Mouse (Mus musculus) thymus, postnatal 25 days (tissue): ENCODE results near the gene Cald1.
A peak's percentile ranks its signal among the peaks of the same experiment; 100 is the strongest.

Source experiments
- DNase-seq: peaks from one replicate; pipeline ENCODE4 v3.0.0; 2022

Gene Cald1

DNA sequence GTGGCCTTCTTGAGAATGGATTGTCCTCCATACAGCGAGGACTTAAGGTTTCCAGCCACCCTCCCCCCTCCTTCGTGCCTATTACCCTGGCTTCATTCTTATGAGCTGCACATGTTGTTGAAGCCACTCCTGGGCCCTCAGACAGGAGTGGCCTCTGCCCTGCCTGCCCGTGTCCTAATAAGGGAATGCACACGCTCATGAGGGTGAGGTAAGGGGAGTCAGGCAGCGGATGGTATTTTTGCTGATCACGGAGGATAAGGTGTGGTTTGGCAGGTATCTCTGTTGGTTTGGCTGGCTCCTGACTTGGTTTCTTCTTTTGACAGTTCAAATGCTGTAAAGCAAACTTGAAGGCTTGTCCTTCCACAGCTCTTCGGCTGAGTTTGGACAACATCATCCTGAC is 124.4 kb downstream of the Cald1 start:
- DNase-seq, result no peak

DNA sequence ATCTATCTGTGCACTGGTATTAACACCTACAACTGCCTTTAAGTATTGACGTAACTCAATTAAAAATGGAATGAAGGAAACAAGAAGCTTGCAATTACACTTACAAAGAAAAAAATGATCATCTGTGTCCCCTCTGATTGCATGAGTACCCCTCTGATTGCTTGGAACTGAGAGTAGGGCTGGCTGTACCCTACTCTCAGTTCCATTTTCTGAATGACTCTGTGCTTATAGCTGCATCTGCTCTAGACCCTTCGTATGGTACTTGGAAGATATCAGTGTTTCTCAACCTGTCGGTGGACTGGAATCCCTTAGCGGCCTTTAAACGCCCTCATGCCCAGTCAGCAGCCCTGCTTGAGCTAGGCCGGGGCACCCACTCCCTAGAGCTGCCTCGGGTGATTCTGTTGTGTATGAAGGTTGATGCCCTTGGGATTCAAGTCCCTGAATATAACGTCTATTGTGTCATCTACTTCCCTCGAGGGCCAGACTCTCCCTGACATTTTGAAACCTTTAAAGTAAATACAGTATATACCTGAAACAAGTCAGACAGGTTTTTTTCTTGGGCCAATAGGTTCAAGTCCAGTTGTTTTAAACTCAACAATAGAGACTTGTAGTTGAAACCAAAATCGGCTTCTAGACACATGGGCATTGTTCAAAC is 125.1 kb downstream of the Cald1 start:
- no peak for DNase-seq

DNA sequence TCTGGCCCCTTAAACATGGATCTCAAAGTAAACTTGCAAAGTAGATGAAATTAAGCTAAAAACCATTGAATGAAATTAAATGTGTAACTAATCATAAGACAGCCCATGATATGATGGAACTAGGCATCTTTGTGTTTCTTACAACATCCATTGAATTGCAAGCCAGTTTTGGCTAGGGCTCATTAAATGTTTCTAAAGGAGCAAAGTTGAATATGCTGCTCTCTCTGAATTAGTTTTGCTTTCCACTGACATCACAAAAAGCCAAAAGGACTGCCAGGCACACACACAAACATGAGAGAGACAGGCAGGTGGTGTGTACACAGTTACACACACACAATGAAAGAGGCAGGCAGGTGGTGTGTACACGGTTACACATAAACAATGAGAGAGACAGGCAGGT is 127.4 kb downstream of the Cald1 start:
- no peak for DNase-seq

DNA sequence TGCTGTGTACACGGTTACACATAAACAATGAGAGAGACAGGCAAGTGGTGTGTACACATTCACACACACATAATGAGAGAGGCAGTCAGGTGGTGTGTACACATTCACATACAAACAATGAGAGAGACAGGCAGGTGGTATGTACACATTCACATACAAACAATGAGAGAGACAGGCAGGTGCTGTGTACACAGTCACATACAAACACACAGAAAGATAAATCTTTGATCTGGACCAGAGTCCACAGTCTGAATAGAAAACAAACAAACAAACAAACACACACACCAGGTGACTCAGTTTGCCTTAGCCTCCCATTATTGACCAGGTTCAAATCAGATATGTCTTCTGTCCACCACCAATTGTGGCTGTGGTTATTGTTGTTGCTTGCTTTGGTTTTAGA is 127.8 kb downstream of the Cald1 start:
- no peak for DNase-seq

DNA sequence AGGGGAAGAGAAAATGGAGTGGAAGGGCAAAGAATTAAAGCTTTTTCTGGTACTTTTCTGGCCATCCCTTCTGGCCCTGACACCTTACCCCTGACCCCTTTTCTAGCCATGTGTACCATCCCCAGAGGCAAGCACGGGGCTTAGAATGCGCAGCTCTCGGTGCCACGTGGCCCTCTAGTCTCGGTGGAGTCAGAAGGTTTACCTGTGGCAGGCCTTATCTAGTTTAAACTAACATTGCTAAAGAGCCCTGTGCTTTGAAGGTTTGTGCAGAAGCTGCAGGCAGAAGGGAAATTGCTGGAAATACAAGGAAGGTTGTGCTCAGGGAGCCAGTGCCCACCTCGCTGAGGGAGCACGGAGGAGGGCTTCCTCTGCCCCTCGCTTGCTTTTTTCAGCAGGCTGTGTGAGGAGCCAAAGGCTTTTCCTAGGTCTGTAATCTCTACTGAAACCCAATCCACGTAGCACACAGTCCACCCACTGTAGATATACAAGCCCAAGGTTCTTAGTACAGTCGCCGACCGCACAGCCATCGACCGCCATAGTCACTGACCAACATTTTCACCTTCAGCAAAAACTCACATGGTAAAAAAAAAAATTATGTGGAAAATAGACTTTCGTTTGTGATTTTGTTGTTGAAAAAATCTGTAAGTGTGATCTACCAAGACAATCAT is 129.2 kb downstream of the Cald1 start:
- no peak for DNase-seq

DNA sequence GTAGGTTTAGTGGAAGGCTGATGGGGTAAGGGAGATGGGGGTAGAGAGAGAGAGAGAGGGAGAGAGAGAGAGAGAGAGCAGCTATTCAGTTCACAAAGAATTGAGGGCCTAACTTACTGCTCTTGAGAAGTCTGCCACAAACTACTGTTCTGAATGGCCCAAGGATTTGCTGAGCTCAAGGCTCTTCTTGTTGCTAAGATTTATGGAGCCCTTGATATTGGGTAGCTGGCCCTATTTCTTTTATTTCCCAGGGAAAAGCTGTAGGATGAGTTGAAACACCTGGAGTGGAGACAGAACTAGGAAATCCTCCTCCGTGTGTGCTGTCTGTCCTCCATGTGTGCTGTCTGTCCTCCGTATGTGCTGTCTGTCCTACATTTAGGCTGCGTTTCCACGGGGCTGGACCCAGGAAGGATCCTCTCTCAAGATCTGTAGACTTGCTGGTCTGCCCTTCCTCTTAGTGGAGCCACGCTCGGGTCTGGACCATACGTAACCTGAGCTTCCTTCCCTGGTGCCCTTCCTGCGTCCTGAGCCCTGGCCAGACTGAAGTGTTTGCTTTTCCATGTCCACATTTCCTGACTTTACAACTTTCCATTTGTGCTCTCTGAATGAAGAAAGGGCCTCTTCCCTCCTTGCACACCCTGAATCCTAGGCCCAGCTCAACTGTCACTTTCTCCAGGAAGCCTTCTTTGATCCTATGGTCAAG is 131.3 kb downstream of the Cald1 start:
- no peak for DNase-seq

DNA sequence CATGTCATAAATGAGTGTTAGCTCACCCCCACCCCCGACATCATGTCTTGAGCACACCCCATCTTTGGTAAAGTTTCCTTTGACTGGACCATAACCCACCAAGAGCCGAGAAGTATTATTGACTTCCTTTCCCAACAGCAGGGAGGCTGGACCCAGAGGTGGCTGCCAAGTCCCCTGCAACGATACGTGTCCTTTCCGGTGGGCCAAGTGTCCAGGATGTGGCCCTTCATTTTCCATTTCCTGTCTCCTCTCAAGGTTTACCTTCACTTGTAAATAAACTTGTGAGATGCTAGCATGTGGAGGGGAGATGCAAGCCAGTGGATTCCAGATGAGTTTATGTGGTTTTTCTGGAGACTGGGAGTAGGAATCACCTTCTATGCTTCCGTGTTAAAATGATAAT is 132.7 kb downstream of the Cald1 start:
- DNase-seq, result no peak

DNA sequence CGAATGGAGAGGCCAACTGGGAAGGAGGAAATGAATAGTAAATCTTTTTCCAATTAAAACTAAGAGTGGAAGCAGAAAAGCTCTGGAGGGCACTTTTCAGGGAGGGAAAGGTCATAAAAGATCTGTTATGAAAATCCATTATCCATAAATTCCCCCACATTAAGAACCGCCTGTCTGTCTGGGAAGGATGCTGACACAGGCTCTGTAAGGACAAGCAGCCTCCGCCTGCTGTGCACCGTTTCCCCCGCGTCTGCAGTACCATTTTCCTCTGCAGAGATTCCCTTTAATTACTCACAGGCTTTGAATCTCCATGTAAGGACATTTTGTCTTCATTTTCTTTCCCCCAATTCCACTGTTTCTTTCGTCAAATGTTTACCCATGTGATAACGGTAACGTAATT is 133.2 kb downstream of the Cald1 start:
- DNase-seq, result no peak

DNA sequence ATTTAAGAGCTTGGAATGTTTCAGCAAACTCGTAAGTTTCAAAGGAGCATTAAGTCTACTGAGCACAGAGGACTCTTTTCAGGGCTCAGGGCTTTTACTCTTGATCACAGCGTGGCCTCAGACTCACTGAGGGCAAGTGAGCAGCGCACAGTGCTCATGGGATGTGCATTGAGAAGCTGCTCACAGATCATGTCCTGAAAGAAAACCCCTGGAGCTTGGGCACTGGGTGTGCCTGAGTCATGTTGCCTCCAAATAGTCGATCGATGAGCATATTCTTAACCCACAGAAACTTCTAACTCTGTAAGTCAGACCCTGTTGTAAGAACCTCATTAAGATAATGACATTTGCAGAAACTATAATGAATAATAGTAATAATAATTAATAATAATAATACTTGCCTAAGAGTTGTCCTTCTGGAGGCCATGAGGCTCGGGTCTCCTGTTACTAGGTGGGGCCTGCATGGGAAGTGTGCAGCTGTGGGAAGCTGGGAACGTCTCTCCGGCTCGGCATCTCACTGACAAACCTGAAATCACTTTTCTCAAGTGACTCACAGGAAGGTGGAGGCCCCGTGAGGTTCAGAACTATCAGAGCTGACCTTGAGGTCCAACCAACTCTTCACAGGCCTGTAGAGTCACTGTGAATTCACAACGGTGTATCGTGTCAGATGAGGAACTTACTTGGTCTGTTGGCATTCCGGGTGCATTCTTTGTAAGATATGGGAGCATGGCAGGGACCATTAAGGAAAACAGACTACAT is 136.8 kb downstream of the Cald1 start:
- DNase-seq, result no peak

DNA sequence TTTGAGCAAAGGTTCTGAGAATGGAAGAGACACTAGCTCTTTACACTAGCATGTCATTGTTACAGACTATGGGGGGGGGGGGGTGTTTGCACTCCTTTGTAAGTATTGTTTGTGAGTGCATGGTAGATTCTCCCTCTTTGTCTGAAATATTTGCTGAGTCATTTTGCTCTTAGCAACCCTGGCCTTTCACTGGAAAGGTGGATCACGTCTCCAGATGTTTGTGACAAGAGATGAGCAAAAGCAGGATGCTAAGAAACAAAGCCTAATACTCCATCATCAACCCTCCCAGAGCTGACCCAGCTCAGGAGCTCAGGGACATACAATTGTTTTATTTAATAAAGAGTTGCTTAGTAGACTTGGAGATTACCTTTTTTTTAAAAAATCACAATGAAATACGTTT is 138.6 kb downstream of the Cald1 start:
- DNase-seq, result no peak

DNA sequence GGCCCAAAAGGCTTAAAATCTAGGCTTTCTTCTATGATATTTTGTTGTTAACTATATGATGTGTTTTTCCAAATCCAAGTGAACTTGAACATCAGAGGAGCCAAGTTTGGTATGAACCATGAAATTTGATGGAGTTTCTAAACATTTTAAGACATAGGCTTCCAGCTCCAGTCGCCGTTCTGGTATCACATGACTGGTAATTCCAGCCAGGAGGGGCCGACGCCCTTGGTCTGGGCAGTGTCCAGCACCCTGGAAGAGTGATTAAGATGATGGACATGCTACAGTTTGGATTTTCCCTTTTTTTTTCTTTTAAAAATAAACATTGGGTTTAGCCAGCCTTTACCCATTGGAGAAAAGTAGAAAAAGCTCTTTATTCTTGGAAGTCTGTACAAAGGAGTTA is 145.6 kb downstream of the Cald1 start:
- DNase-seq, result no peak

DNA sequence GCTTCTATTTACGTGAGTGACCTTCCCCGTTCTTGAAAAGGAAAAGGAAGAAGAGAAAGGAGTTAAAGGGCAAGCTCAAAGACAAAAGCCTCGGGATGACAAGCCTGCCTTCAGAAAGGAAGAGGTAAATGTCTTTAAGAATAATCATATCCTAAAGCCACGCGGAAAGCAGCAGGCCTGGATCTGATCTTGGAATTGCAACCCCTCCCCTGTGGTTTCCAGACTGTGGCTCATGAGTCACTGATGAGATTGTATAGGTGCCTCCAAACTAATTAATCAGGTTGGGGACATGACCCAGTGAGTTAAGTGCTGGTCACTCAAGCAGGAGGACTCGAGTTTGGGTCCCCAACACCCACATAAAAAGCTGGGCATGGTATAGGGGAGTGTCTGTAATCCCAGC is 149.5 kb downstream of the Cald1 start:
- no peak for DNase-seq

DNA sequence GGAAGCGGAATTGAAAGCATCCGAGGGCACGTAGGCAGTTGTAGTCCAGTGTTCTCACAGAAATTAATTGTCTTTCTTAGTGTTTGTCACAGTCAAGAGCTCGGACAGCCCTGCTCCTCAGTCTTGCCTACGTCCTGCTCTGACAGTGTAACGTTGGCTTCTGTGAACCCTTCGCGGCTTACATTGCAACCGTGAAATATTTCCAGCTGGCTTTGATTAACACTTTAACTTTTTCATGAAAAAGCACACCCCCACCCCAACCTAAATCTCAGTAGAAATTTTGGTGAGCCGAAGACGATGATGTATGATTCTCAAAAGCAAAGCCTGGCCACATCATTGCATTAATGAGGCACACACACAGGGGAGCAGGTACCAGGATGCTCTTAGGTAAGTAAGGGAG is 150.3 kb downstream of the Cald1 start:
- DNase-seq, result no peak

DNA sequence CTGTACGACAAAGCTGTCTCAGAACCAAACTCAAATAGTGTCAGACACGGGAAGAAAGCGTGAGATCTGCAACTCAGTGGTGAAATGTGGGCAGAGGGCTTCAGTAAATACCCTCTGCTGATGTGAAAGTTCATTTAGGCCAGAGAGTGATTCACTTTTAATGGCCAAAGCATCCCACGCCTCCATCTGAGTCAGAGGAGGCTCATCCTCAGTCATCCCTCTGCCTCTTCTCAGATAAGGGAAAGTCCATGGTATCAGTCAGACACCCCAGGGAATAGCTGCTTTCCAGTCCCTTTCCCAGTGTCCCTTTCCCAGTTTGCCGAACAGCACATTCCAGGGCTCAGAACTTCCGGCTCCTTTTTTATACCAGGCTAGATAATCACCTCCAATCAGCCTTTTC is 151.2 kb downstream of the Cald1 start:
- no peak for DNase-seq

DNA sequence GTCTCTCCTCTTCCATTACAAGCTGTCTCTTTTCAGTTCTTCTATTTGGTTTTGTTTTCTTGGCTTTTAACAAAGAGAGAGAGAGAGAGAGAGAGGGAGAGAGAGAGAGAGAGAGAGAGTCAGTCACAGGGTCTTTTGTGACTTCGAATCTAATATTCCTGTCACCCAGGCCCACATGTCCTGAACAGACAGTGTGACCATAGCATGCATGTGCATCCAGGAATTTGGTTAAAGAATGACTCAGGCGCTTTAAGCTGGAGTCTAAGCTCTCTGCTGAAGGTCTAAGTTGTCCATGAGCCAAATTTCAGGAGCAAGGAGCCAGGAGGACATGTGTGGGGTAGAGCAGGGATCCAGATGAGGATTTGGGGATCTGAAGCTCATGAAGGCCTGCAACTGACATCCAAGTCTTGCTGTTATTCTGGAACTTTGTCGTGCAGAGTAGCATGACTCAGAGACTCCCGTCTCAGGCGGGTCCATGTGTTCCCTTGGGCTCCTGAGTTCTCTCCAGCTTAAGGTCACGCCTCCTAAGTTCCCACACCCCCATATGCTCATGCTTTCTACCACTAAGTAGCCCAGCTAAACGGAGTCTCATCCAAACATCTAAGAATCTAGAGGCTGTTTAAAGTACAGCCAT is 152.3 kb downstream of the Cald1 start:
- DNase-seq, result no peak

DNA sequence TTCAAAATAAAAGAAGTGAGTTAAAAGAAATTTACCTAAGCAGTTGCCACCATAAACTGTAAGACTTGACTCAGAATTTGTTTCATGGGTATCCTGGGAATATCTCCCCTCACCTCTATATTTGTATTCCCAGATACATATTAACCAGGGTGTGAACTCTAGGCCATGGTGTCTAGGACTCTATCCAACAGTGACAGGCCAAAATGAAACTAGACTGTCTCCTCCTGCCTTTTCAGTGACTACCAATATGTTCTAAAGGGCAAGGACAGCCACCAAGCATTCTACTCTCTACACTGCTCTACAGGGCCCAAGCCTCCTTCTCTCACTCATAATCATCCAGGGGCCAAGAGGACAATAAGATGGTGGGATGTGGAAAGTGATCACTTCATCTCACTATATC is 153.3 kb downstream of the Cald1 start:
- DNase-seq, result no peak

DNA sequence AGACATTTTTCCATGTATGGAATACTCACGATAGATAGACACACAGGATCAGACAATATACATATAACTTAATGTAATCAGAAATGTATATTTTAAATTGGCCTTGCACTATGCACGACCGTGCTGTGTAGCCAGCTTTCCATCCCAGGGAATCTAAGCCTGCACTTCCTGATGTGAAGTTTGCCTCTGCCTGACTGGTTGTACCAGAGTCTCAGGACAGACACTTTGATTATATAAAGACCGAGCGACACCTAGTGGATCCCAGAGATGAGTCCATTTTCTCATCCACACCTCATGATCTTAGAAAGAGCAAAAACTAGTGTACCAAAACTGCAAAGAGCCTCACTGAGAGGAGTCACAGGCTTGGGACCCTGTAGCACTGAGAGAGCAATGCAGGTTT is 156.1 kb downstream of the Cald1 start:
- peak; percentile 23 for DNase-seq

DNA sequence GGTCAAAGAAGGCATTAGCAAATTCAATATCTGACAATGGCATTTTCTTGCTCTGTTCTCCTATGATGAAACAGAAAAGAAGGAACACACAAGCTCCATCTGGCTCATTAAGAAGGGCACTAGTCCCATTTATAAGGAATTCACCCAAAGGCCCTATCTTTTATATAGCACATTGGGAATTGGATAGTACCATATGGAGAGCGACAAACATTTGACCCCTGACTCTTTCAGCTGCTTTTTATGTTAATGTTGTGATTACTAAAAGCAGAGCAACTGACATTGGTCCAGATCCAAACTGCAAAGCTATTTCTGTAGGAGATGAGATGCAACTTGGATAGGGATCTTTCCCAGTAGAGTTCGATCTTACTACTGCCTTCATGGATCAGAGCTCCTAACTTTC is 160.0 kb downstream of the Cald1 start:
- no peak for DNase-seq

DNA sequence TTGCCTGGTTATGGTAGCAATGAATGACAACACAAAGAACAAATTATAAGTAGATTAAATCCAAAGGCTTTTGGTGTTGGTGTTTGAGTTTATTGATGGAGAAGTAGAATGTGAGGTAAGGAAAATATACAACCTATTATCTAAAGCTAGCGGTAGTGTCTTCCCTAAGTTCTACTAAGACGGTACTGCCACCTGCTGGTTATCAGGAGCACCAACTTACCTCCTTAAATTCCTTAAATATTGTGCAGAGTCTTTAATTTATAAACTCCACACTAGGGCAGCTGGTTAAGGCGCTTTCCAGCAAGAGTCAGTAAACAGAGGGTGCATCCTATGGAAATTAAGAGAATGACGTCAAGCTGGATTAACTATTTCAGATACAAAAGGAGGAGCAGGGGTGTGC is 161.7 kb downstream of the Cald1 start:
- peak; percentile 33 for DNase-seq

DNA sequence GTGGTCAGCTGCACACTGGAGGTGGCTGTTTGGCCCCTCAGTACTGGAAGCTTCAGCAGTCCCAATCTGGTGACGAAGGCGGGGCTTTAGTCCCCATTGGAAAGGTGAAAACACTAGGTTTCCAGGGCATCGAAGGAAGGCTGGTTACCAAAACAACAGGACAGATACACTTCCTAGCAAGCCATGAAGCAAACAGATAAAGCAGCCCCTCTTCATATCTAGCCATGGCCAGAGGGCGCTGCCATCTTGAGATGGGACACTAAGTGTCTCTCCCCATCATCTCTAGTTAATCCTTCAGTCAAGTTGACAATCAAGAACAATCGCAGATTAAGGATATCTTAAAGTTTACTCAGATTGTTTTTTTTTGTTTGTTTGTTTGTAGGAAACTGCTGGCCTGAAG is 167.4 kb downstream of the Cald1 start:
- no peak for DNase-seq

DNA sequence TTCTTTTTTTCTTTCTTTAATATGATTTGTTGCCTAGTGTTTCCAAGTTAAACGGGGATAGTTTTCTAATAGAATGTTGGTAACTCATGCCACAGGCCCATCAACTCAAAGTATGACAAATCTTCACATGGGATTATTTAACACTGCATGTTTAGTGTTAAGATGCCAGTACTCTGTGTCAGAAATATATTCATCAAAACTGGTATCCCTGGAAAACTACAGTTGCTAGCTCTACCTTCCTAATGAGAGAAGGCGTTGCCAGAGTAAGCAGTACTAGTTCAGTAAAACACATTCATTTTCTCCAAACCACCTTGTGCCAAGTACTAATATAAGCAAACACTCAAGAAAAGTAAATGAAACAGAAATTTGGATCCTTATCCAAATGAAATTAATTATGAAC is 171.7 kb downstream of the Cald1 start:
- DNase-seq, result no peak

DNA sequence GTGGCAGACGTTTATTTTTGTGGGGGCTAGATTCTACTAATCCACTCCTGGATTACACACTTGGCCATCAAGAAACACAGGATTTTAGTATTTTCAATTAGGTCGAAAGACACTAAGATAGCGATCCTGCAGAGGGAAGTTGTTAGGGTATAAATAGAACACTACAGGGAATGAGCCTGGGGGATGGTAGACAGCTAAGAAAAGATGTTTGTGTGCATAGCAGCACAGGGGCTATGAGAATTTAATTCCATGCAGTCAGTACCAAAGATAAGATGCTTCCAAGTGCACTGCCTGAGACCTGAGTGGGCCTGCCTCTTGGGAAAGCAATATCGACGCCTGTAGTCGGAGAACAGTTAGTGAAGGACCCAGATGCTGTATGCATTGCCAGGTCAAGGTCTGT is 172.2 kb downstream of the Cald1 start:
- DNase-seq, result no peak

DNA sequence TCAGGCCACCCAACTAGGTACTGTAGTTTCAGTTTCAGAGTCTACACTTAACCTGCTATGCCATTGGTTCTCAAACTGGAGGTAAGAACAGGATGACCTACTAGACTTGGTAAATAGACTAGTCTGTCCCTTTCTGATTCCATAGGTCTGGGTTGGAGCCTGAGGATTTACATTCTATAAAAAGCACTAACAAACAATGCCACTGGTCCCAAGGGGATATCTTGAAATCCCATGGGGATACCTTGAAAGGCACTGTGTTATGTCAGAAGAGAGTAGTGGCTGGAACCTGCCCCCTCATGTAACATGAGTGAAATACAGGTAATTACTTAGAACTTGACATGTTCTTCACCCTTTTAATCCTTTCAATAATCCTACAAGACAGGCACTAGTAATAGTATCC is 178.1 kb downstream of the Cald1 start:
- no peak for DNase-seq
